In the genomic region with DNA sequence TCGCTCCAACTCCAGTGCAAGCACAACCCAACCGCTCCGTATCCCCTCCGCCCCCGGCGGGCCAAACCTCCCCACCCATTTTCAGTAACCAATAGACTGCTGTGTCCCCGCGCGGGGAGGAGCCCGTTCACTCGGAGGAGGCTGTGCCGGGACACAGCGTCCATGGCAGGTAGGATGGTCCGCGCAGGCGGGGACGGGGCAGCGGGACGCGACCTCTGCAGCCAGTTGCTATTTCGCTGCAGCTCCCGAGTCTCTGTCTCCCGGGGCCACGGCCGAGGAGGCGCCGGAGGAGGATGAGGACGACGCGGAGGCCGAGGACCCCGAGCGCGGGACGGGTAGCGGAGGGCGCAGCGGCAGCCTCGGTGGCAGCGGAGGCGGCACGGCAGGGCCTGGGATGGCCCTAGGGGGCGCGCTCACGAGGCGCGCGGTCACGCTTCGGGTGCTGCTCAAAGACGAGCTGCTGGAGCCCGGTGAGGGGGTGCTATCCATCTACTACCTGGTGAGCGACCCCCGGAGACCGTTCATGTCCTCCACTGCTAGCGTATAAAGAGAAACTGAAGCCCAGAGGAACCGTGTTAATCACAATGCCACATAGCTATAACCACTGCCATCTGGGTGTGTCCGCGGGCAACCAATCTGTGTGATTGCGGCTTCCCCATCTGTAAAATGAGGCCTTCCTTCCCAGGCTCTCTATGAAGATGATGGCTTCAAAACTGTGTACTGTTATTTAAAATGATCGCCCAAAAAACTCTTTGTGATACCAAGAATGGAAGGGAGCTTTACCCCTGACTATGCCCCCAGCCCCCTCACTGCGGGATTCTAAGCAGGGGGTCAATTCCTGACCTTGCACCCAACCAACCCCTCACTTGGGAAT, we compare ENCODE assay signal across 8 mouse cellular contexts. TPM values are rescaled to one million over a fixed set of nuclear protein-coding genes. Genes with fewer than 3 reads are reported as not detected.
DNase-seq lines count a peak whose midpoint lies in the region; ATAC-seq lines count a peak whose summit lies in the region.

No protein-coding gene starts in this region.

- peak overlapping the region; percentile 79 for H3K4me3 ChIP-seq in hindbrain, embryonic 13.5 days

- H3K9ac ChIP-seq in hindbrain, embryonic 13.5 days: peak overlapping the region; percentile 93

- peak overlapping the region; percentile 99 for H3K27ac ChIP-seq in hindbrain, embryonic 13.5 days

- H3K4me1 ChIP-seq in hindbrain, embryonic 13.5 days (replicated peaks): peaks cover 41% of the 10 kb centered on the region

- peak overlapping the region; percentile 91 for H3K4me2 ChIP-seq in hindbrain, embryonic 13.5 days

- H3K36me3 ChIP-seq in hindbrain, embryonic 13.5 days: peaks cover 34% of the 10 kb centered on the region

- 1% methylated on average over 62 of the region's 62 CpGs for WGBS in hindbrain, embryonic 13.5 days

- ATAC-seq in hindbrain, embryonic 13.5 days (ENCODE audit: low FRiP score): peak; percentile 91

- DNase-seq in NIH3T3 (ENCODE audit: low read depth): peak; percentile 93
- DNase-seq in cerebellum, postnatal 10 days: peak; percentile 94 to 97
- peak; percentile 90 to 91 for DNase-seq in frontal cortex, postnatal 10 days (ENCODE audit: low spot score in 2 of 2)
- peak; percentile 81 to 88 for DNase-seq in layer of hippocampus, postnatal 25 days (ENCODE audit: extremely low spot score in 1 of 2, low spot score in 1 of 2)
- DNase-seq in lung, postnatal 25 days (ENCODE audit: low spot score): peak; percentile 95
- DNase-seq in retina, embryonic 14.5 days (ENCODE audit: low spot score): peak; percentile 87
- peak; percentile 93 for DNase-seq in thymus, postnatal 4 days

- H3K9me3 ChIP-seq in hindbrain, embryonic 13.5 days: no peaks in the 10 kb centered on the region

- 0 out of 2 replicates have a peak, but pooled peaks cover 11% of the 10 kb centered on the region for H3K27me3 ChIP-seq in hindbrain, embryonic 13.5 days

RNA-seq across cellular contexts. Expression of a gene that starts 3.8 kb away (rescaled TPM):
- 159 and 163 TPM in 2 replicates for polyA plus RNA-seq in hindbrain, embryonic 13.5 days (2015; fragmentation: Nextera tagmentation; extraction: Ambion mirVana)
- 100 to 1,000 TPM; 110 to 116 TPM for total RNA-seq in layer of hippocampus, postnatal 25 days (2021)

RNA-seq across cellular contexts. Expression of a gene that starts 3.9 kb away (rescaled TPM):
- 5.7 and 5.8 TPM in 2 replicates for polyA plus RNA-seq in hindbrain, embryonic 13.5 days (2015; fragmentation: Nextera tagmentation; extraction: Ambion mirVana)
- total RNA-seq in layer of hippocampus, postnatal 25 days (2021): 1 to 10 TPM; 2.7 to 3.2 TPM

RNA-seq across cellular contexts. Expression of a gene that starts 23.0 kb away (rescaled TPM):
- polyA plus RNA-seq in hindbrain, embryonic 13.5 days (2015; fragmentation: Nextera tagmentation; extraction: Ambion mirVana): 159 and 172 TPM in 2 replicates
- total RNA-seq in layer of hippocampus, postnatal 25 days (2021): 10 to 100 TPM; 72.4 to 82.6 TPM

RNA-seq across cellular contexts. Expression of a gene that starts 27.1 kb away (rescaled TPM):
- 116 and 118 TPM in 2 replicates for polyA plus RNA-seq in hindbrain, embryonic 13.5 days (2015; fragmentation: Nextera tagmentation; extraction: Ambion mirVana)
- 10 to 100 TPM; 63.1 to 64.0 TPM for total RNA-seq in layer of hippocampus, postnatal 25 days (2021)

RNA-seq across cellular contexts. Expression of a gene that starts 30.9 kb away (rescaled TPM):
- 6.1 and 6.9 TPM in 2 replicates for polyA plus RNA-seq in hindbrain, embryonic 13.5 days (2015; fragmentation: Nextera tagmentation; extraction: Ambion mirVana)
- total RNA-seq in layer of hippocampus, postnatal 25 days (2021): 1 to 10 TPM; 3.9 to 4.9 TPM

Comparison
In these comparisons a context has a peak if more than half of its experiments do, and no peak if none do; other contexts are left out.
1. Peak in every context shown above with its lines: DNase-seq, ATAC-seq, H3K4me3 ChIP-seq and H3K27ac ChIP-seq.